Mouse (Mus musculus) cerebellum, adult 9-11 months (tissue): ENCODE data around the gene Flrt1.

Source experiments
- DNase-seq: peaks from one replicate; pipeline ENCODE4 v3.0.0; 2022

The Flrt1 gene

DNA sequence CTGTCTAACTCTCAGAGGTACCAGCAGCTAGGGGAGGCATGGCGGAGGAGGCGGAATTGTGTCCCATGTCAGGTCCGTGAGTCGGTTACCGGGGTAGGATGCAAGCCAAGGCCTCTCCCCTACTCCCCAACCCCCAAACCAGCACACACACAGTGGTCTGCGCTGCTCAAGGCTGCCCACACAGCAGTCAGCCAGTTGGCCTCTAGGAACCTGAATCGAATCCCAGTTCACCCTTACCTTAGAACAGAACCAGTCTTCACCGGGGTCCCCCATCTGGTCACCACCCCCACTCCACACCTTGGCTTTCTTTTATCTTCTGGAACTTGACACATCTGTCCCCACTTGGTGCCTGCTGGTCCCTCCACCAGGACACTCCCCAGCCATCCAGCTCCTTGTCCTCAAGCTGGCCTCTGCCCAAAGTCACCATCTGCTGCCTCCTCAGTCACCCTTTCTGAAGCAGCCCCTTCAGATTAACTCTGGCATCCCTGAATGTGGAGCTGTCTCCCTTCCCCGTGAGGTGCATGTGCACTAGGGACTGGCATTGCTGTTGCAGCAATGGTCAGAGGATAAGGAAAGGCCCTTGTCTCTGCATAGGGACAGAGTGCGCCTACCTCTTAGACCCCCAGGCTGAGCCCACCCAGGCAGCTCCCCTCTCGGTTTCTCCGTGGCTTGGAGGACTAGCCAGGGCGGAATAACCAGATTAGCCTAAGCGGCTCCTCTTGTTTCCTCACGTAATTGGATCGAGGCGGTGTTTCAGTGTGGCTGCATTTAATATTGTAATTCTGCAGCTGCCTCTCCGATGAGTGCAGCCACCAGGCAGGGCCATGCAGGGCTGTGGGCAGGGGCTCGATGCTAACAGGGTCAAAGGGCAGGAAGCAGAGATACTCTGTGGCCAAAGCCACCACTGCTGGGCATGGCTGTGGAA is 23.3 kb upstream of the Flrt1 start:
- peak; percentile 83 for DNase-seq

DNA sequence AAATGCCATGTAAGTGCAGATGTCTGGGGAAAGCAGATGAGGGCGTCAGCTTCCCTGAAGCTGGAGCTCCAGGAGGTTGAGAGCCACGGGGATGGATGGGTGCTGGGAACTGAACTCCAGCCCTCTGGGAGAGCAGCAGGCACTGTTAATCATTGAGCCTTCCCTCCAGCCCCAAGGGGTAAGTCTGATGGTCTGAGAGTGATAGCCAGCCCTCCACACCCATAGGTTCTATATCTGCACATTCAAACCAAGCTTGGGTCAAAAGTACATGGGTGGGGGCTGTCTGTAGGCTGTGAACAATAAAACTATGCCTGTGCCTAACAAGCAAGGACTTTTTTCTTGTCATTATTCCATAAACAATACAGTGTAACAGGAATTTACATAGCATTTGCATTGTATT is 21.4 kb upstream of the Flrt1 start:
- DNase-seq = no peak

DNA sequence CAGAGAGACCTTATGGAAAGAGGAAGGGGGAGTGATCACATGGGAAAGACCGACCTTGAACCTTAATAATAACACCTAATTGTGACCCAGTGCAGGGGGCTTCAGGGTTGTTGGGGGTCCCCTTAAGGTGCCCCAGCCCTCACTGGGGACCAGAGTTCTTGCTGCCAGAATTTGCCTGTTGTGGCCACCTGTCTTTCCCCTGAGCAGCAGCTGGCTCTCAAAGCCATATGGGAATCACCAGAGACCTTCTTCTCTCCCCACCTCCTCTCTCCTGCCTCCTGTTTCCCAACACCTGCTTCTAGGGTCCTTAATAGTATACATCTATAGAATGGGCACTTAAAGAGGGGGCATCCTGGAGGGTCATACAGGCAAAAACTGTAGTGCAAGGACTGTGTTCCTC is 20.7 kb upstream of the Flrt1 start:
- DNase-seq = no peak

DNA sequence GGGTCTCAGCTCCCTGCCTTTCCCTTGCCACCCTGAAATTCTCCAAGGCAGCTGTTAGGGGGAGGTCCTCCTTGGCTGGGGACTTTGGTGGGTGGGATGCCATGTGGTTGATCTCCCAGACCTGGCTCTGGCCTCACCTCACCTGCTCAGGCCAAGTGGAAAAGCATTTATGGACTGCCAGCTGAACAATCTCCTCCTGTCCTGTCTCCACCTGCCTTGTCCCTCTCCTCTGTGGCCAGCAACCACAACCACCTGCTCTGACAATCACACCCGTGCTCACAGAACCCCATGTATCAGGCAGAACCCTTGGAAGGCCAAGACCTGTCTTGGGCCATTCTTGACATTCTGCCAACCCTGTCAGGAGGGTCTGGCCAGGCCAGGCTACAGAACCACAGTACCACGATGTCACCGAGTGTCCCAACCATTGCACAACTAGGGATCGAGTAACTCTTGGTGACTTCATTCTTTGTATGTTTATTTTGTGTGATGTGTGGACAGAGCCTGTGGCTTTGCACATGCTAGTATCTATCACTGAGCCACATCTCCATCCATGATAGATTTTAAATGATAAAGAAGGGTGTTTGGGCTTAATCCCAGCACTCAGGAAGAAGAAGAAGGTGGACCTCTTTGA is 20.1 kb upstream of the Flrt1 start:
- no peak for DNase-seq

DNA sequence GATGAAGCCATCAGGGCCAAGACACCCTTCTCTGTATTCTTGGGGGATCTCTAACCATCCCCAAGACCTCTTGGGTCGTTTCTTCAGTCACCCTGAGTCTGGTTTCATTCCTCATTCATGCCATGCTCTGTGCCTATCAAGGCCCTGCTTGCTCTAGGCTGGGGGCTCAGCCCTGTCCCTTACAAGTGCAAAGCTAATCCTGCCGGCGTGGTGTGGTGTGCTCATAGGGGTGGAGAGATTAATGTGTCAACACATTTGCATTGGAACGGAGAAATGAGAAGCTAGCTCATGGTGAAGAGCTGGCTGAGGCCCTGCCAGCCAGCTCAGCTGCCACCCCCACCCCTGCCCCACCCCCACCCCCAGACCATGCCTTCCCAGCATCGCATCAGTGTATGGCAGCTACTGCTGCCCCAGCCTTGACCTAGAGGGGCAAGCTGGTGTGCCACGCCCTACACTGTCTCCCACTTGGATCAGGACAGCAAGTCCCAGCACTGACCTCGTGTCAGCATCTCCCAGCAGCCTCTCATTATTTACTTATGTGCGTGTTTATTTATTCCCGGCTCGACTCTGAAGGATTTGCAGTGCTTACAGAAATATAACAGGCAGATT is 17.3 kb upstream of the Flrt1 start:
- DNase-seq = no peak

DNA sequence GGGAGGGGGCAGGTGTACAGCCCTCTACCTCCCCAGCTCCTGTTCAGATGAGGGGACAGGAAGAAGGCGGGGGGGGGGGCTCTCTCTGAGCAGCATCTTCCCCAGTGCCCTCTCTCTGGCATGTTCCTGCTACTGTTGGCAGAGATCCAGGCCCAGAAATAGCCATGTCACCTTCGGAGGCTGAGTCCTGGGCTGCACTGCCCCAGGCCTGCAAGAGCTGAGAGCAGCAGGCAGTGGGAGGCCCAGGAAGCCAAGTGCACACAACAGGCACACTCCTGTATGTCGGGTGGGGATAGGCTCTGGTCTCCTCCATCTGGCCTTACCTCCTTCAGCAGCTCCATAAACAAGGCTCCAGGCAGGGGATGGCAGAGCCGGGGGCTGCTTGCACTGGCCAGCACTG is 16.7 kb upstream of the Flrt1 start:
- DNase-seq = no peak

DNA sequence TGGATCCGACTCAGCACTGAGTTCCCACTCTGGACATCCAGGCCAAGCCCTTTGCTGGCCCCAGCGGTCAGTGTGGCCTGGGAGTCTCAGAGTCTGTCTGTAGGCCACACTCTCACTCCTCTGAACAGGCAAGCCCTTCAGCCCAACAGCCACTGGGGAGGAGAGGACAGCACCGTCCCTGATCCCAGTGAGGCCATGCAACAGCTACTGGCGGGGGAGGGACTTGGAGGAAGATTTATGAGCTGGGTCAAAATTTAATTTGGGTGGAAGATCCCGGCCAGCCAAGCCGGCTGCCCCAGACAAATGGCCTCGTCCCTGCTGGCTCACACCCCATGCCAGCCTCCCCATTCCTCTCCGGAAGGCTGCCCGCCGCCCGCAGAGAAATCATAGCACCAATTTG is 15.7 kb upstream of the Flrt1 start:
- DNase-seq = peak; percentile 83

DNA sequence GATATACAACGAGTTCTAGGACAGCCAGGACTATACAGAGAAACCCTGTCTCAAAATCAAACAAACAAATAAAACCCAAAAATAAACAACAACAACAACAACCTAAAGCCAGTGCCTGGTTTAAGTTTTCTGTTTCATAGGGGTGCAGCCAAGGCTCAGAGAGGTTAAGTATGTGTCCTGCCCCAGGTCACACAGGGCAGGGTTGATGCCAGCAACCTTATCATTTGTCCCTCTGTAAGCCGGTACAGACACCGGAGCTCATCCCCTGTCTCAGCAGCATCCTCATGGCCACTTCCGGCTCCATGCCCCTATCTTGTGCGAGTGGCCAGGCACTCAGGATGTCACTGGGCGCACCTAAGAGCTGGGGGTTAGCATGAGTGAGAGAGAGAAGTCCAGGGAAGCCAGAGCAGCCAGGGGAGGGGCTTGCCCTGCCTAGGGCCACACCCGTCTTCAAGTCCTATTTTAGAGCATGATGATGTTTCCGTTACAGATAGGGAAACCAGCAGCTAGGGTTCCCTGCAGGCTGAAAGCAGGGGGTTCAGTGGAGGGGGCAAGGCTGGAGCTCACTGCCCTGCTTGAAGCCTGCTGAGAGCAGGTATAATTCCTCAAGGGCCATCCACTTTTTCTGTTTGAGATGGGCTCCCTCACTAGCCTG is 12.3 kb upstream of the Flrt1 start:
- no peak for DNase-seq

DNA sequence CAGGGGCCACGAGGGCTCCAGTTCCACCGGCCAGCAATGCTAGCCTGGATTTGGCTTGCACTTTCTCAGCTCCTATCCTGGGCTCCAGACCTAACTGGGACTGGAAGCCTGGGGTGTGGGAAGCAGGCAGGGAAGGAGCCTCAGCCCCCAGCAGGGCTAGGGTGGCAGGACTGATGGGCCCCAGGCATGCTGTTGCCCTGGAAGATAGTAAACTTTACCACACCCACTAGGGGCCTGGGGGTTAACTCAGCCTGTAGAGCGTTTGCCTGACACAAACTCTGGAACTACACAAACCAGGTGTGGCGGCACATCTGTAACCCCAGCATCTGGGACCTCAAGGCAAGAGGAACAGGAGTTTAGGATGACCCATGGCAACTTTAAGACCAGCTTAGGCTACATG is 11.6 kb upstream of the Flrt1 start:
- DNase-seq = no peak

DNA sequence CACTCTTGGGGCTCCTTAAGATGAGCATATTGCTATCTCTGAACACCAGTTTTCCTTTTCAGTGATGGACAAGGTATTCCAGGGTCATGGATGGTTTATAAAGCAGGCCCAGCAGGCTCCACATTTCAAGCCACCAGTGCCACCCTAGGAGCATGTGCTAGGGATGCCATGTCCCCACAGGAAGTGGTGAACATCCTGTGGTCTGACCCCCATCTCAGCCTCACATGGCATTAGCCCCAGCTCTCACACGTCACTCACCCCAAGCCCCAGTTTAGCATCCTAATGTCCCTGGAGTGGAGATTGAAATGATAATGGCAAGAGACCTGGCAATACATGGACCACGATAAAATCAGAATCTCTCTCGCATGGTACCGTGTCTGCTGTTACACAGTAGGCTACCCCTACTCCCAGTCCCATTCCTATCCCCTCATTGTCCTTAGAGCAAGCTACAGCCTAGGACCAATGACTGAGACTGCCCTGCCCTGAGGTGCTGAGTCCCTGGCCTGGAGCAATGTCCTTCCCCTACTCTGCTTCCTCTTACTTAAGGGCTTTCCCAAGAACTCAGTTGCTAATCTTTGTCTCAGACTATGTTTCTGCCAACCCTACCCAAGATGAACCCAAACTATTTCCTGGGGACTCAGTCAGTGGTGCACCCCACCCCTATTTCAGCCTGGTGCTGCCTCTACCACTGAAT is 10.7 kb upstream of the Flrt1 start:
- no peak for DNase-seq

DNA sequence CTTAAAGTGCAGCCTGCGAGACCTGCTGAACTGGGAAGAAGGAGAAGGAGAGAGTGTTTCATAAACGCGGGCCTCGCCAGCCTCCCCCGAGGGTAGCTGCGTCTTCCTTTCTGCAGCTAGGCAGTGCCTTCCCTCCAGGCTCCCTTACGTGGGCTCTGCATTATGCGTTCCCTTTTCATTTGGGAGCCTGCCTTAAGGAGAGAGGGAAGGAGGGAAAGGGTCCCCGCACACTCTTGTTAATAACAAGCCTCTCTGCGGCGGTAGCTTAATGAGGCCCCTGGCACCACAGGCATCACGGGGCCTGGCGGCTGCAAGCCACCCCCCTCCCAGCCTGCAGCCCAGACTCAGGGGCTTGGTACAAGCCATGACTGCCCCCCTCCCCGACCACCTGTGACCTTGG is 8.0 kb upstream of the Flrt1 start:
- no peak for DNase-seq

DNA sequence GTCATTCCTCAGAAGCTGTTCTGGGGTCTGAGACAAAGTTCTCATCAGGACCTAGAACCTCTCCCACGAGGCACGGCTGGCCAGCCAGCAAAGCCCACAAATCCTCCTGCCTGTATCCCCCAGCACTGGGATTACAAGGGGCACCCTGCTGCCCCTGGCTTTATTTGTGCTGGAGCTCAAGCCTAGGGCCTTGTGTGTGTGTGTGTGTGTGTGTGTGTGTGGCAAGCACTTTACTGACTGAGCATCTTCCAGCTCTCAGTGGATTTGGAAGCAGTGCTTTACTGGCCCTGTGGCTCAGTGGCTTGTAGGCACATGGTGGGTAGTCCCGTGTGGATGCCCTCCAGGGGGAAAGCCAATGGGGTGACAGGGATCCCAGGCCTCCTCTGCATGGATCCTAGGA is 7.1 kb upstream of the Flrt1 start:
- DNase-seq = no peak

DNA sequence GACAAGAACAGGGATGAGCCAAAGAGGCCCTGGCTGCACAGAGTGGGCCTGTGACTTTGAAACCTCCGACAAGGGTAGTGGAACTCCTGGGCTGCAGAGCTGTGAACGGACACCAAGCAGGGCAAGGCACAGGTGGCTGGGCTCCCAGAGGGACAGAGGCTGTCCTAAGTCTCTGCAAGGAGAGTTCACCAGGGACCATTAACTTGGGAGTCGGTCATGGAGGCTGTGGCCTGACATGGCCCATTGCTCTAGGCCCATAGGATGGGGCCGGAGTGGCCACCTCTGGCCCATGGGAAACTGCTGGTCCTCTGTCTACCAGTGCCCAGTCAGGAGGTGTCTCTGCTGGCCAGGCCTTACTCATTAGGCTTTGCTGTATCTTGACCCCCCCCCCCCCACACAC is 6.2 kb upstream of the Flrt1 start:
- DNase-seq = no peak

DNA sequence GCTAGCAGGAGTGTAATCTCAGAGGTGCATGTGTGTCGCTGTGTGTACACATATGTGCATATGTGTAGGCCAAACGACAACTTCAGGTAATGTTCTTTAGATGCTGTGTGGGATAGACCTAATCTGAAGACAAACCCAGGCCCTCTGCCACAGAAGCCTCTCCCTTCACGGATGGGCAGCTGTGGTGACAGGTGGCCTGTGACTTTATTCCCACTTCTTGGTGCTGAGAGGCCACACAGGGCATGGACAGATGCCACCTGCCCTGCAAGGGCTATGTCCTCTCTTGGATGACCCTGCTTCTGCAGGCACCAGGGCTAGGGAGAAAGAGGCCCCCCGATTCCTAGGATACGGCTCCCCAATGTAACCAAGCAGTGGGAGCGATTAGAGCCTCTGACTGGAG is 5.8 kb upstream of the Flrt1 start:
- no peak for DNase-seq

DNA sequence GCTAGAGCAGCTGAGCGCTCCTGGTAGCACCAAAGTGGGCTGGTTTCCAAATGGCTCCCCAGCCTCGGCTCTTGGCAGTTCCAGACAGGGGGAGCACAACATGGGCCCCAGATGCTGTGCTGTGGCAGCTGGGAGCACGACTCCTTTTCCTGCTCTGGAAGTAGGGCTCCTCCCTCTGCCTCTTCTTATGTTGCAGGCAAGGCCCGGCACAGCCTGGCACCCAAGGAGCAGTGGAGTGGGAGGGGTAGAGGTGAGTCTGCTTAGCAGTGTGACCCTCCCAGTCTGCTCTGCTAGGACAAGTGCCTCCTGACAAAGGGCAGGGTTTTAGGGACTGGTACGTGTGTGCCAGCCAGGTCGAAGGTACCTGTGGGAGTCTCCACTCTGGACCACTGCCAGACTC is 5.3 kb upstream of the Flrt1 start:
- no peak for DNase-seq

DNA sequence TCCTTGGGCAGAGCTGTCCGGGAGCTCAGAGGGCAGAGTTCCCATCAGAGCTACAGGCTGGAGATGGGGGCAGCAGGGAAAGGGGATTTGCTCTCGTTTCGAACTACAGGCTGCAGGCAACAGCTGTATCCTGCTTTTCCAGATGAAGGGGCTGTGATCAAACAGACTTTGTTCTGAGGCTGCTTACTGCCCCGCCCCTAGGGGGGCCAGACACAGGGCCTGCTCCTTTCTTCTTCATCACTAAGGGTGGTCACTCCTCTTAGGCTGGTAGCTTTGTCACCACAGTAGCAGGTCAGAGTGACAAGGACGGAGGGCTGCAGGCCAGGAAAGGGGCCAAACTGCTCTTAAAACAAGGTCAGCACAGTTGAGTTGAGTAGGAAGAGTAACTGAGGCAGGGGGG is 4.6 kb upstream of the Flrt1 start:
- no peak for DNase-seq

DNA sequence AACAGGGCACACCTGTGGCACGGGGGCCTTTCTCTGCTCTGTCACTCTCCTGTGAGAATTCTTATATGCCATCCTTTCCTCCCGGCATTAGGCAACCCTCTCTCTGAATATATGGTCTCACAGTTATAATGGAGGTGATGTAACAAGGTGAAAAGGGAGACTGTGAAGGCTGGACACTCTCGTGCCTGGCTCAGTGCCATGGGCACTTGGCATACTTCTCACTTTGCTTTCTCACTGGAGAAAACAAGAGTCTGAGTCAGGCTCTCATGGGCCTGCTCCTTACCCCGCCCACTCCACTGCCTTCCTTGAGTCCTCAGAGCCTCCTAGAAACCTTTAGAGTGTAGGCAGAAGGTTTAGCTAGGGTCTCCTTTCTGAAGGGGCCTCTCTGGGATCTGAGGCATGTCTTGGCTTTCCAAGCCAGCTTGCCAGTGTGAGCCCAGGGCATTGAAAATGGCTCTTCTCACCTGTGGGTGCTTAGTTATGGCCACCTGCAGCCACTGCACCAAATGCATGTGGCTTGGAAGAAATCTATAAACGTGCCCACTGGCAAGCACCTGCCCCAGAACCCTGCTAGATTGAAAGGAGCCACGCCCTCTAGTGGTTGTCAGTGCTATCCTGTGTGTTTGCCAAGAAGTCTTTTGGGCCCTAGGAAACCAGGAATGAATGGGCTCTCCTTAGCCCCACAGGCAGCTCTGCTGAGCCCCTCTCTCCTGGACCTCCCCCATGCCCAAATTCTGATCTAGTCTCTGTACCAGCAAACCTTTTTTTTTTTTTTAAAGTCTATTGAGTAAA is 2.8 kb upstream of the Flrt1 start:
- no peak for DNase-seq

DNA sequence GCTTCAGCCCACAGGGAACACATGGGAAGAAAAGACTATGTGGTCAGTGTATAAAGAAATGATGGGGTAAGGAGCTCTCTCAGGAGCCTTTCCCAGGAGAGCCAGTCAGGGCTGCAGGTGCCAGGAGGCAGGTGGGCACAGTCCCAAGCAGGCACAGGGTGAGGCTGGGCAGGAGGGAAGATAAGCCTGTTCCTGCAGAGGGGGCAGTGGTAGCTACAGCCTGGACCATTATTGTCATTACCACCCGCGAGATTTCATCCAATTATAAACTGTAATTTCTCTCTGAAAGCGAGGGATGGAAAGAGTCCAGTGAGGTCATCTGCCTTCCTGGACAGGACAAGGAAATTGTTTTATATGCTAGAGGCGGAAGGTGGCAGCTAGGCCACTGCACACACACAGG is 1.6 kb upstream of the Flrt1 start:
- no peak for DNase-seq

DNA sequence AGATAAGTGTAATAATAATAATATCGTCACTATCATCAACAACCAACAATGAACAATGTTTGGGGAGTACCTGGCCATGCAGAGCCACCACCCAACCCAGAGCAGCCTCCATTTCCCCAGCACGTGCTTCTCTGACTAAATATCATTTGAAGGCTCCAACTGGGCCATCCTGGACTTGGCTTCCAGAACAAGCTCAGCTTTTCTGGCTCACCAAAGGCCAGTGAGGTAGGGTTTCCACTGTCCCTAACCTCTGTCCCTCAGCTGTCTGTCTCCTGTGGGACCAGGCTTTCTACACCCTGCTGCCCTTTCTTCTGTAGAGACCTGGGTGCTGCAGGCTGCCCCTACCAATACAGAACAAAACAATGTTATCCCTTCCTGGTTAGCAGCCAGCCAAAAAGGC is 1.0 kb upstream of the Flrt1 start:
- DNase-seq = no peak

DNA sequence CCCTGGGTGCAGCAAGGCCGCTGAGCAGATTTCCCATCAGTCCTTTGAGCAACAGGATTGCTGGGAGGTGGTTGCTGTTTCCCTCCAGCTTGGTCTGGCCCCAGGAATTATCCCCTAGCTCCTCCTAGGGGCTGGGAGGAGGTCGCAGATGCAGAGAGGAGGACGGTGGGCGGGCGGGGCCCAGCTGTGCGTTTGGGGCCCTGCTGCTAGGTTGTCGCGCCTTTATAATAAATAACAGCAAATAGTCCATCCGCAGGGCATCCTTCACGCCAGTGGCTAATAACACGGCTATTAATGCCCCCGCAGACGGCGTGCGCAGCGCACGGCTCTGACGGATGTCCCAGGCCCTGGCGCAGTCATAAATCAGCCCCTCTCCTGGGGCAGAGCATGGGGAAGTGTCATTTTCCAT is 1.5 kb downstream of the Flrt1 start:
- DNase-seq = no peak

DNA sequence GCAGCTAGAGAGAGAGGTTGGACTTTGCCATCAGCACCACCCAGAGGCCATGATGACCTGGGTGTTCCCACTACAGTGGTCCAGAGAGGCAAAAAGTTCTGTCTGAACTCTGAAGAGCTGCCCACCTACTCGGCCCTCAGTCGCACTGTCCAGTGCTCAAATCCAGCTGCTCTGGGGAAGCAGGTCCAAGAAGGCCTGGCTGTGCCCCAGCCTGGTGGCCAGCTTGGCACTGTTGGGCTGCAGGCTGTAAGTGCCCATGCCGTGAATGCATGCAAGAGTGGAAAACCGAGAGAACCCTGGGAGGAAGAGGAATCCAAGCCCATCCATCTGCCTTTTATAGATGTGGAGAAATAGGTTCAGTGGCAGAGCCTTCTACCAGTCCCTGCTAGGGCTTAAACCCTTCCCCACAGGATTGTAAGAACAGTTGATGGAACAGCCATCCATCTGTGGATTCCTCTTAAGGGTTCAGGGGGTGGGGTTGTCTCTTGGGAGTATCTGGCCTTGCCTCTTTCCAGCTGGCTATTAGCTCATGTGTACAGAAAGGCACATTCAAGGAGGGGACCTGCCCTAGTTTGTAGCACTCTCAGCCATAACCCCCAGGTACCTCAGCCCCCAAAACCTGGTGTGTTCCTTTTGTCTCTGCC is 2.1 kb downstream of the Flrt1 start:
- no peak for DNase-seq

DNA sequence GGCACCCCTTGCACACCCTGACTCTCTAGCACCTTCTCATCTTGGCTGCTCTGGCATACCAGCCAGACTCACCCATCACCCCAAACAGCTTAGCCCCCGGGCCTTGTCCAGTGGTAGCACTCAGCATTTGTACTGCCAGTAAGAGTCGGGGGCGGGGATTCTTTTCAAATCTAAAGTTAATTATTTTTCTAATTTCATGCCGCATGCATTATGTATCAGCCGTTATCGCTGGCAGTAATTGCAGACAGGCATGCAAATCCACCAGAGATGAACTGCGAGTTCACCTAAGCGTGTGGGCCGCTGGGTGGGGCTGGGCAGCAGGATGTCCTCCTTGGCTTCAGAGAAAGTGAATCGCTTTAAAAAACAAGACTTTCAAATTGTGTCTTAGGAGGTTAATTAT is 3.5 kb downstream of the Flrt1 start:
- no peak for DNase-seq
